Mouse (Mus musculus): ENCODE measurements at regions not wholly inside any gene's neighbourhood (a gene's known extent, or its start where the extent isn't known, plus 50 kb on each side); places are given as distances from the start of the nearest gene placed in this dataset.
A peak's percentile ranks its signal among the peaks of the same experiment; 100 is the strongest.

DNA sequence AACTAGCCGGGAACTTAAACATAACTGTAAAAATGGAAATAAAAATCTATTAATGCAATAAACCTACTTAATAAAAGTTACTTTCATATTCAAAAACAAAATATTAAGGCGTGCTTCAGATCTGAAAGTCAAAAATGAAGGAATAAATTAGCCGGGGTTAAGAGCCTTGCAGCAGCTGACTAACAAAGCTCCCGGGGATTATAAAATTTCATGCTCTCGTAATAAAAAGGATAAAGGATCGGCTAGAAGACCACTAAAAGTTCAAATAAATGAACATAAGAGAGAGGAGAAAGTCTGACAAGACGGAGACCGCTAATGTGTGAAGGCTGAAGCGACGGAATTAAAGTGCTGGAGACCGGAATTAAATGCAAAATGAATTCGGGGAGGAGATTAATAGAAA lies 144.3 kb upstream of the Zfp64 start:
- 94% methylated on average over 12 of the region's 12 CpGs for WGBS
- H3K4me3 ChIP-seq (replicated peaks; ENCODE audit: extremely low read depth, low read depth, low read length) = no peak overlapping the region
- no peak for TF ChIP-seq CTCF (IDR thresholded peaks at IDR 0.05; ENCODE audit: insufficient read depth, low read length)
- no peak for TF ChIP-seq POLR2A (IDR thresholded peaks at IDR 0.05; ENCODE audit: borderline replicate concordance, extremely low read depth, low read depth, low read length)
- no peaks in the 10 kb centered on the region for H3K4me1 ChIP-seq (ENCODE audit: control insufficient read depth, insufficient read depth, low read length)
- no peak for DNase-seq

DNA sequence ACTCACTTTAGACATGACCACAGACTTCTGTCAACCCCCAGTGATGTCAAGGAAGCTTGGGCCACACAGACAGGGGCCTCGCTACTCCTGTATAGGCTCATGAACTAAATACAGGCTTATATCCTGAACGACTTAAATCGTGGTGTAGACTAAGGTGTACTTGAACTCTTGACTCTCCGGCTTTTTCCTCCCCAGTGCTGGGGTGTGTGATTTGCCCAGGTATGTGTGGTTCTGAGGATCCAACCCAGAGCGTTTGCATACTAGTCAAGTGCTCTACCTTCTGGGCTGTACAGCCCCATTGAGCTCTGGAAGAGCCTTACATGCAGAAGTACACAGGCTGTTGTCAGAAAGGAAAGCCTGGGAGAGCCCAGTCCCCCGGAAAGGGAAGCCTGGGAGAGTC lies 143.2 kb upstream of the Zfp64 start:
- Histone ChIP-seq H3K4me1 (ENCODE audit: control insufficient read depth, insufficient read depth, low read length) (no peaks in the 10 kb centered on the region), H3K4me3 (replicated peaks; ENCODE audit: extremely low read depth, low read depth, low read length) (no peak overlapping the region)
- TF ChIP-seq POLR2A (IDR thresholded peaks at IDR 0.05; ENCODE audit: borderline replicate concordance, extremely low read depth, low read depth, low read length) (no peak), CTCF (IDR thresholded peaks at IDR 0.05; ENCODE audit: insufficient read depth, low read length) (no peak)
- WGBS = 79% methylated on average over 6 of the region's 6 CpGs
- DNase-seq = no peak

GRCm38 (mm10) chr2:169094011-169094754 lies 138.8 kb upstream of the Zfp64 start:
- Histone ChIP-seq H3K4me1 (ENCODE audit: control insufficient read depth, insufficient read depth, low read length) (no peaks in the 10 kb centered on the region), H3K4me3 (replicated peaks; ENCODE audit: extremely low read depth, low read depth, low read length) (no peak overlapping the region)
- no peak for TF ChIP-seq POLR2A (IDR thresholded peaks at IDR 0.05; ENCODE audit: borderline replicate concordance, extremely low read depth, low read depth, low read length)
- no peak for TF ChIP-seq CTCF (IDR thresholded peaks at IDR 0.05; ENCODE audit: insufficient read depth, low read length)
- WGBS = 82% methylated on average over 22 of the region's 22 CpGs
- DNase-seq = no peak

DNA sequence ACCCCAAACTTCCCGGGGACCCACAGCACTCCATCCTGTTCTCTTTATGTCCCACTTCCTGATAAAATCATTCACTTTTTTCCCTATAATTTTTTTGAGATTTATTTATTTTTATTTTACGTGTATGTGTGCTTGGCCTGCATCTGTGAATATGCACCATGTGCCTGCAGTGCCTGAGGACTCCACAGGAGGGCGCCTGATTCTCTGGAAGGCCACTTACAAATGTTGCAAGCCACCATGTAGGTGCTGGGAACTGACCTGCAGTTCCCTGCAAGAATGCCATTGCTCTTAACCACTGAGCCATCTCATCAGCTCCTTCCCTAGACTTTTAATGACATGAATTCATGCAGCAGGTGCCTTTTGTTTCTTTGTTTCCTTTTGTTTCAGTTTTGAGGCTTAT lies 134.9 kb upstream of the Zfp64 start:
- H3K4me3 ChIP-seq (replicated peaks; ENCODE audit: extremely low read depth, low read depth, low read length) = no peak overlapping the region
- no peak for DNase-seq
- no peaks in the 10 kb centered on the region for H3K4me1 ChIP-seq (ENCODE audit: control insufficient read depth, insufficient read depth, low read length)
- TF ChIP-seq POLR2A (IDR thresholded peaks at IDR 0.05; ENCODE audit: borderline replicate concordance, extremely low read depth, low read depth, low read length) (no peak), CTCF (IDR thresholded peaks at IDR 0.05; ENCODE audit: insufficient read depth, low read length) (no peak)
- WGBS = 81% methylated on average over 3 of the region's 3 CpGs

DNA sequence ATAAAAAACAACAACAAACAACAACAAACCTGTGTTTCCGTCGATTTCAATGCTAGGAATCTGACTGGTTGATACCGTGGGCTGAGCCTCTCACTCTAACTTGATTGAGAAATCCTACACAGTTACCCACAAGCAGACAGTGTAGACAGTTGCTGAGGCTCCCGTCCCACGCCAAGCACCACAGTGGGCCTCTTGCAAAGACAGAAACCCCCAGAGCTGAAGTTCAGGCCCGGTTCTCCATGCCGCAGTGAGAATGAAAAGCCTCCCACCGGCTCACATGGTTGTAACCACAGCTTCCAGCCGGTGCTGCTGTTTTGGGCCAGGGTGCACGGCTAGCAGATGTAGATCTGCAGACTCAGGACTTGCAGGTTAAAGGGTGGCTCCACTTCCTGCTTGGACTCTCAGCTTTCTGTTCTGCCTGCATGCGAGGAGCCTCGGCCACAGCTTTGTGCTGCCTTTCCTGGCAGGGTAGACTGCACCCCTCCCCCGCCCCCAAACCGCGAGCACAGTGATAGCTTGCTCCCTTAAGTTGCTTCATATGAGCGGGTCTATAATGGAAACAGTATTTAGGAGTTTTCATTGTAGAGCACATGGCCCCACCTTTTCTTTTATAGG lies 133.6 kb upstream of the Zfp64 start:
- TF ChIP-seq CTCF (IDR thresholded peaks at IDR 0.05; ENCODE audit: insufficient read depth, low read length) (no peak), POLR2A (IDR thresholded peaks at IDR 0.05; ENCODE audit: borderline replicate concordance, extremely low read depth, low read depth, low read length) (no peak)
- H3K4me1 ChIP-seq (ENCODE audit: control insufficient read depth, insufficient read depth, low read length) = no peaks in the 10 kb centered on the region
- H3K4me3 ChIP-seq (replicated peaks; ENCODE audit: extremely low read depth, low read depth, low read length) = no peak overlapping the region
- WGBS = 53% methylated on average over 16 of the region's 16 CpGs
- DNase-seq = peak; percentile 5

- TF ChIP-seq POLR2A (IDR thresholded peaks at IDR 0.05; ENCODE audit: borderline replicate concordance, extremely low read depth, low read depth, low read length) (no peak), CTCF (IDR thresholded peaks at IDR 0.05; ENCODE audit: insufficient read depth, low read length) (no peak)
- Histone ChIP-seq H3K4me1 (ENCODE audit: control insufficient read depth, insufficient read depth, low read length) (no peaks in the 10 kb centered on the region), H3K4me3 (replicated peaks; ENCODE audit: extremely low read depth, low read depth, low read length) (no peak overlapping the region)
- DNase-seq = no peak
- WGBS = 73% methylated on average over 10 of the region's 10 CpGs
Measured at GRCm38 (mm10) chr2:169088301-169088700, 132.9 kb upstream of the Zfp64 start.

DNA sequence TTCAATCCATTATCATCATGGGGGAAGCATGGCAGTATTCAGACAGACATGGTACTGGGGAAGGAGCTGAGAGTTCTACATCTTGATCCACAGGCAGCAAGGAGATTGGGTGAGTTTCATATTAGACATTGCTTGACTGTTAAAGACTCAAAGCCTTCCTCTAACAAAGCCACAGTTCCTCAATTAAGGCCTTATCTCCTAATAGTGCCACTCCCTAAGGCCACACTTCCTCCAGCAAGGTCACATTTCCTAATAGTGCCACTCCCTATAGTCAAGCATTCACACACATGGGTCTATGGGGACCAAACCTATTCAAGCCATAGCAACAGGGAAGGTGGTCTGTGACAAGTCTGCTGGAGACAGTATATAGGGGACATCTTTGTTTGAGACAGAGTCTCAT lies 115.9 kb upstream of the Zfp64 start:
- no peak overlapping the region for H3K4me3 ChIP-seq (replicated peaks; ENCODE audit: extremely low read depth, low read depth, low read length)
- DNase-seq = no peak
- TF ChIP-seq CTCF (IDR thresholded peaks at IDR 0.05; ENCODE audit: insufficient read depth, low read length) = no peak
- no peak for TF ChIP-seq POLR2A (IDR thresholded peaks at IDR 0.05; ENCODE audit: borderline replicate concordance, extremely low read depth, low read depth, low read length)
- no peaks in the 10 kb centered on the region for H3K4me1 ChIP-seq (ENCODE audit: control insufficient read depth, insufficient read depth, low read length)

DNA sequence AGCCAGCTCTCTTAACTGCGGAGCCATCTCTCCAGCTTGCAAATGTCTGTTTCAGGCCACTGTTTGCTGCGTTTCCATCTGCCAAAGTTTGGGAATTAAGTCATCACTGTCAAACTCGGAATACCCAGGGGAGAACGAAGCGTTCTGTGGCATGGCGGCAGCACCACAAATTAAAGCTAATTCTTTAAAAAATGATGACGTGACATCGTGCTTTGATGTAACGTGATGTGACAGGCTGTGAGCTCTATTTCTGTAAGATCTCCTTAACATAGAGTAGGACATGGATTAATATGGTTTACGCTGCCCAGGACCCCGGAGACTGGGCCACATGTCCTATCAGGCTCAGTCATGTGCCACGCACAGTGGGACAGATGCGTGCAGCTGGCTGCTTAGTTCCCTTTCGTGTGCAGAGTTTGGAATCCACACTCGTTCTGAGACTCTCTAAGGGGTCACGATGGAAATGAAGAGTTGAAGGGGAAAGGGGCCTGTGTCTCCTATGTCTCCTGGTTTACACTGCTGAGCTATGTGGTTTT lies 109.8 kb upstream of the Zfp64 start:
- 78% methylated on average over 16 of the region's 16 CpGs for WGBS
- Histone ChIP-seq H3K4me3 (replicated peaks; ENCODE audit: extremely low read depth, low read depth, low read length) (no peak overlapping the region), H3K4me1 (ENCODE audit: control insufficient read depth, insufficient read depth, low read length) (no peaks in the 10 kb centered on the region)
- no peak for DNase-seq
- no peak for TF ChIP-seq CTCF (IDR thresholded peaks at IDR 0.05; ENCODE audit: insufficient read depth, low read length)
- no peak for TF ChIP-seq POLR2A (IDR thresholded peaks at IDR 0.05; ENCODE audit: borderline replicate concordance, extremely low read depth, low read depth, low read length)

DNA sequence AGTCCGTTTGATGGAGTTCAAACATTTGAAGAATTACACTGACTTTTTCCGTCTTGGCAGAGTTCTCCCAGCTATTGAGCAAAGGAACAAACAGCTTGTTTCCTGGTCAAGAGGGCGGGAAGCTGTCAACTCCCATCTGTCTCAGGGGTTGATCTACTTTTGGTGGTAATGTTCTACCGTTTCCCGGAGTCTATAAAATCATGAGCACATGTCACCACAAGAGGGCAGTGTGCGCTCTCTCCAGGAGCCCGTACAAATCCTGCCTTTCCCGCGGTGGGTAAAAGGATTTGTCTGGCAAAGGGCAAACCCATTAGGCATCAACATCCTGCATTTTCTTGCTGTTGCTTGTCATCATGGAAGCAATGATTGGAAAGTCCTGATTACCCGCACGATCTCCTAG lies 106.1 kb upstream of the Zfp64 start:
- Histone ChIP-seq H3K4me1 (ENCODE audit: control insufficient read depth, insufficient read depth, low read length) (no peaks in the 10 kb centered on the region), H3K4me3 (replicated peaks; ENCODE audit: extremely low read depth, low read depth, low read length) (no peak overlapping the region)
- 4% methylated on average over 11 of the region's 11 CpGs for WGBS
- TF ChIP-seq CTCF (IDR thresholded peaks at IDR 0.05; ENCODE audit: insufficient read depth, low read length) (peak; percentile 75), POLR2A (IDR thresholded peaks at IDR 0.05; ENCODE audit: borderline replicate concordance, extremely low read depth, low read depth, low read length) (no peak)
- peak; percentile 69 for DNase-seq

DNA sequence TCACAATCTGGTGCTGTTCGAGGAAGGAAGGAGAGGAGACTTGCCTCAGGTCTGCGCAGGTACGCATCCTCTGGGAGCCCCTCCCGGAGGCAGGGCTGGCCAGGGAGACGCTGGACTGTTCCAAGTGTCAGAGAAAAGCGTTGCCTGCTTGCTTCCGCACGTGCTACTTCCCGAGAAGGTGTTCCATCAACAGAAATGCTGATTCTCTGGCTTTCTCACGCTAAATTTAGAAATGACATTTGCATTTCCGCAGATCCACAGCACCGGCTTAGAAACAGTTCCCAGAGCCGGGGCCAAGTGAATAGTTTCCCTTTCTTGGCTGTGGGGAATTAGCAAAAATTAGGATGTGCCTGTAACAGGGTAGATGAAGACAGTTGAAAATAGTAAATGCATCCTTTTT lies 105.1 kb upstream of the Zfp64 start:
- no peak for DNase-seq
- TF ChIP-seq CTCF (IDR thresholded peaks at IDR 0.05; ENCODE audit: insufficient read depth, low read length) (no peak), POLR2A (IDR thresholded peaks at IDR 0.05; ENCODE audit: borderline replicate concordance, extremely low read depth, low read depth, low read length) (no peak)

More for the DNA sequence above, 105.1 kb upstream of the Zfp64 start:
- 44% methylated on average over 13 of the region's 13 CpGs for WGBS
- Histone ChIP-seq H3K4me1 (ENCODE audit: control insufficient read depth, insufficient read depth, low read length) (no peaks in the 10 kb centered on the region), H3K4me3 (replicated peaks; ENCODE audit: extremely low read depth, low read depth, low read length) (no peak overlapping the region)
